Mouse (Mus musculus): ENCODE results near the gene Ifitm1. TPM values are rescaled to one million over a fixed set of nuclear protein-coding genes. Genes with fewer than 3 reads are reported as not detected.
A peak's percentile ranks its signal among the peaks of the same experiment; 100 is the strongest.
"Not testable (repeated sequence)": the region's sequence is repeated elsewhere in the genome, so short reads cannot be mapped to it uniquely, and the experiment has no call there.

Ifitm1 gene
- polyA plus RNA-seq, 1 experiment from 2014 or later: 209 TPM

- Histone ChIP-seq H3K27ac (no peak overlapping the region), H3K27me3 (replicated peaks) (no peaks in the 10 kb centered on the region), H3K4me2 (no peak overlapping the region), H3K36me3 (no peaks in the 10 kb centered on the region), H3K4me3 (replicated peaks) (no peak overlapping the region), H3K9me3 (no peaks in the 10 kb centered on the region), H3K4me1 (peaks cover 8% of the 10 kb centered on the region), H3K9ac (no peak overlapping the region)
- WGBS: 75% methylated on average over 2 of the region's 2 CpGs
- ATAC-seq (ENCODE audit: insufficient read depth, low FRiP score, low read depth): no peak
These were observed 5.6 kb upstream of the Ifitm1 start for GRCm38 (mm10) chr7:140961416-140961815.

- no peaks in the 10 kb centered on the region for H3K36me3 ChIP-seq
- ATAC-seq (ENCODE audit: insufficient read depth, low FRiP score, low read depth): no peak
- WGBS: 83% methylated on average over 2 of the region's 2 CpGs
- no peak overlapping the region for H3K9ac ChIP-seq
- H3K4me3 ChIP-seq (replicated peaks): no peak overlapping the region
- H3K27ac ChIP-seq: no peak overlapping the region
- H3K4me1 ChIP-seq: 0 out of 2 replicates have a peak, but pooled peaks cover 2% of the 10 kb centered on the region
- no peaks in the 10 kb centered on the region for H3K27me3 ChIP-seq (replicated peaks)
- H3K9me3 ChIP-seq: no peaks in the 10 kb centered on the region
- no peak overlapping the region for H3K4me2 ChIP-seq
These were observed 4.3 kb upstream of the Ifitm1 start for GRCm38 (mm10) chr7:140962733-140963132.

- peak; percentile 74 for ATAC-seq (ENCODE audit: insufficient read depth, low FRiP score, low read depth)
These were observed 1.0 kb downstream of the Ifitm1 start for GRCm38 (mm10) chr7:140967862-140968591.

GRCm38 (mm10) chr7:140968710-140969109 is 1.7 kb downstream of the Ifitm1 start:
- not testable (repeated sequence) for H3K36me3 ChIP-seq; H3K9me3 ChIP-seq; H3K27ac ChIP-seq; ATAC-seq (ENCODE audit: insufficient read depth, low FRiP score, low read depth); H3K9ac ChIP-seq; H3K27me3 ChIP-seq (replicated peaks)
- WGBS: 23% methylated on average over 3 of the region's 3 CpGs
- Histone ChIP-seq H3K4me3 (replicated peaks) (peak overlapping the region; percentile 28), H3K4me2 (peak overlapping the region; percentile 47), H3K4me1 (peaks cover 34% of the 10 kb centered on the region)

More at GRCm38 (mm10) chr7:140967862-140968591, 1.0 kb downstream of the Ifitm1 start:
- Histone ChIP-seq H3K4me3 (replicated peaks) (peak overlapping the region; percentile 28), H3K9ac (no peak overlapping the region), H3K4me2 (peak overlapping the region; percentile 47), H3K27ac (peak overlapping the region; percentile 78), H3K4me1 (peaks cover 29% of the 10 kb centered on the region), H3K9me3 (no peaks in the 10 kb centered on the region), H3K27me3 (replicated peaks) (no peaks in the 10 kb centered on the region), H3K36me3 (no peaks in the 10 kb centered on the region)
- WGBS: 7% methylated on average over 14 of the region's 14 CpGs

- Histone ChIP-seq H3K4me2 (no peak overlapping the region), H3K27me3 (replicated peaks) (no peaks in the 10 kb centered on the region), H3K9ac (no peak overlapping the region), H3K27ac (peak overlapping the region; percentile 93), H3K36me3 (no peaks in the 10 kb centered on the region), H3K4me3 (replicated peaks) (no peak overlapping the region), H3K4me1 (peaks cover 44% of the 10 kb centered on the region), H3K9me3 (no peaks in the 10 kb centered on the region)
- ATAC-seq (ENCODE audit: insufficient read depth, low FRiP score, low read depth): no peak
- 30% methylated on average over 7 of the region's 7 CpGs for WGBS
These were observed 3.9 kb downstream of the Ifitm1 start for GRCm38 (mm10) chr7:140970931-140971330.

- Histone ChIP-seq H3K36me3 (no peaks in the 10 kb centered on the region), H3K27me3 (replicated peaks) (no peaks in the 10 kb centered on the region), H3K9ac (no peak overlapping the region), H3K9me3 (no peaks in the 10 kb centered on the region), H3K4me1 (peaks cover 44% of the 10 kb centered on the region), H3K27ac (peak overlapping the region; percentile 93), H3K4me2 (0 out of 2 replicates have a peak overlapping the region, but pooled peaks have one; percentile 14), H3K4me3 (replicated peaks) (no peak overlapping the region)
- 45% methylated on average over 8 of the region's 8 CpGs for WGBS
- ATAC-seq (ENCODE audit: insufficient read depth, low FRiP score, low read depth): peak; percentile 61; the same call in 1 of the 2 replicates
These were observed 4.6 kb downstream of the Ifitm1 start for GRCm38 (mm10) chr7:140971479-140972171.

GRCm38 (mm10) chr7:140973396-140974165 is 6.6 kb downstream of the Ifitm1 start:
- no peak overlapping the region for H3K9ac ChIP-seq
- no peaks in the 10 kb centered on the region for H3K27me3 ChIP-seq (replicated peaks)
- no peaks in the 10 kb centered on the region for H3K36me3 ChIP-seq
- H3K4me2 ChIP-seq: no peak overlapping the region
- H3K4me3 ChIP-seq (replicated peaks): no peak overlapping the region
- peak overlapping the region; percentile 49 for H3K27ac ChIP-seq
- H3K9me3 ChIP-seq: no peaks in the 10 kb centered on the region
- no peak for ATAC-seq (ENCODE audit: insufficient read depth, low FRiP score, low read depth)
- WGBS: 38% methylated on average over 14 of the region's 14 CpGs
- H3K4me1 ChIP-seq: peaks cover 36% of the 10 kb centered on the region

- ATAC-seq (ENCODE audit: insufficient read depth, low FRiP score, low read depth): no peak
- Histone ChIP-seq H3K9ac (no peak overlapping the region), H3K4me2 (no peak overlapping the region), H3K27ac (0 out of 2 replicates have a peak overlapping the region, but pooled peaks have one; percentile 41), H3K27me3 (replicated peaks) (no peaks in the 10 kb centered on the region), H3K4me3 (replicated peaks) (no peak overlapping the region), H3K36me3 (no peaks in the 10 kb centered on the region), H3K4me1 (peaks cover 31% of the 10 kb centered on the region), H3K9me3 (no peaks in the 10 kb centered on the region)
- 19% methylated on average over 9 of the region's 9 CpGs for WGBS
These were observed 7.9 kb downstream of the Ifitm1 start for GRCm38 (mm10) chr7:140974940-140975339.

GRCm38 (mm10) chr7:140975465-140975864 is 8.4 kb downstream of the Ifitm1 start:
- no peaks in the 10 kb centered on the region for H3K27me3 ChIP-seq (replicated peaks)
- peaks cover 26% of the 10 kb centered on the region for H3K4me1 ChIP-seq
- no peaks in the 10 kb centered on the region for H3K9me3 ChIP-seq
- no peak for ATAC-seq (ENCODE audit: insufficient read depth, low FRiP score, low read depth)
- H3K9ac ChIP-seq: no peak overlapping the region
- H3K4me3 ChIP-seq (replicated peaks): no peak overlapping the region
- 44% methylated on average over 3 of the region's 3 CpGs for WGBS
- H3K27ac ChIP-seq: 0 out of 2 replicates have a peak overlapping the region, but pooled peaks have one; percentile 41
- H3K36me3 ChIP-seq: no peaks in the 10 kb centered on the region
- no peak overlapping the region for H3K4me2 ChIP-seq

- WGBS: 79% methylated on average over 9 of the region's 9 CpGs
- not testable (repeated sequence) for ATAC-seq (ENCODE audit: insufficient read depth, low FRiP score, low read depth); H3K27me3 ChIP-seq (replicated peaks); H3K9ac ChIP-seq; H3K9me3 ChIP-seq; H3K36me3 ChIP-seq; H3K4me3 ChIP-seq (replicated peaks); H3K27ac ChIP-seq; H3K4me2 ChIP-seq
- peaks cover 16% of the 10 kb centered on the region for H3K4me1 ChIP-seq
These were observed 9.7 kb downstream of the Ifitm1 start for GRCm38 (mm10) chr7:140976720-140977119.

GRCm38 (mm10) chr7:140981704-140982103 is 14.7 kb downstream of the Ifitm1 start:
- 85% methylated on average over 8 of the region's 8 CpGs for WGBS
- Histone ChIP-seq H3K9ac (no peak overlapping the region), H3K27ac (no peak overlapping the region), H3K27me3 (replicated peaks) (no peaks in the 10 kb centered on the region), H3K4me2 (no peak overlapping the region), H3K4me3 (replicated peaks) (no peak overlapping the region), H3K9me3 (no peaks in the 10 kb centered on the region), H3K4me1 (no peaks in the 10 kb centered on the region), H3K36me3 (no peaks in the 10 kb centered on the region)
- ATAC-seq (ENCODE audit: insufficient read depth, low FRiP score, low read depth): no peak
